11 mouse cellular contexts compared by ENCODE assay signal in genomic region chr3:53761514-53762075, GRCm38 (mm10).
DNase-seq lines count a peak whose midpoint lies in the region; ATAC-seq lines count a peak whose summit lies in the region.
"Had no signal": no experiment of that assay in that cellular context is flagged by ENCODE, and none has a peak within 500 bp of the region (broad histone marks: within the 10 kb centered on the region; RNA-seq: fewer than 3 reads in every experiment).

No protein-coding gene starts in this region.

- H3K4me2 ChIP-seq in kidney, embryonic 15.5 days, result no peak overlapping the region
- H3K4me2 ChIP-seq in hindbrain, embryonic 13.5 days, result peak overlapping the region; percentile 29
- H3K4me2 ChIP-seq in neural tube, embryonic 11.5 days (ENCODE audit: low read depth), result no peak overlapping the region

- H3K4me3 ChIP-seq in kidney, embryonic 15.5 days (replicated peaks), result no peak overlapping the region
- H3K4me3 ChIP-seq in embryonic facial prominence, embryonic 10.5 days, result no peak overlapping the region
- H3K4me3 ChIP-seq in hindbrain, embryonic 13.5 days, result no peak overlapping the region
- H3K4me3 ChIP-seq in neural tube, embryonic 11.5 days (ENCODE audit: low read depth, low read length), result no peak overlapping the region
- H3K4me3 ChIP-seq: megakaryocyte, embryonic 14.5 days had no signal

- no peaks in the 10 kb centered on the region for H3K9me3 ChIP-seq in kidney, embryonic 15.5 days (replicated peaks)
- no peaks in the 10 kb centered on the region for H3K9me3 ChIP-seq in embryonic facial prominence, embryonic 10.5 days
- no peaks in the 10 kb centered on the region for H3K9me3 ChIP-seq in hindbrain, embryonic 13.5 days
- H3K9me3 ChIP-seq in neural tube, embryonic 11.5 days (ENCODE audit: control insufficient read depth, low read length), result no peaks in the 10 kb centered on the region

- peak; percentile 9 for DNase-seq in kidney, adult 11 months
- peak; percentile 31 for DNase-seq in embryonic facial prominence, embryonic 10.5 days (ENCODE audit: low spot score)
- peak; percentile 23 for DNase-seq in neural tube, embryonic 11.5 days (ENCODE audit: low spot score)
- no peak for DNase-seq in lung, postnatal 10 days
- DNase-seq in thymus, adult 18-20 months, result no peak
- no peak for DNase-seq in c-Kit-positive CD71-positive TER-119-positive erythroid progenitor cells, embryonic 14.5 days (ENCODE audit: low spot score)
- DNase-seq: kidney, postnatal 10 days had no signal

- 79% methylated on average over 11 of the region's 11 CpGs for WGBS in kidney, embryonic 15.5 days
- WGBS in embryonic facial prominence, embryonic 10.5 days, result 42% methylated on average over 11 of the region's 11 CpGs
- WGBS in hindbrain, embryonic 13.5 days, result 11% methylated on average over 11 of the region's 11 CpGs
- 38% methylated on average over 11 of the region's 11 CpGs for WGBS in neural tube, embryonic 11.5 days

- no peaks in the 10 kb centered on the region for H3K36me3 ChIP-seq in kidney, embryonic 15.5 days
- H3K36me3 ChIP-seq in embryonic facial prominence, embryonic 10.5 days (replicated peaks), result no peaks in the 10 kb centered on the region
- no peaks in the 10 kb centered on the region for H3K36me3 ChIP-seq in hindbrain, embryonic 13.5 days
- H3K36me3 ChIP-seq in neural tube, embryonic 11.5 days (ENCODE audit: control insufficient read depth, insufficient read depth, low read length), result no peaks in the 10 kb centered on the region

- peaks cover 1% of the 10 kb centered on the region; the same call in 1 of the 2 replicates for H3K4me1 ChIP-seq in kidney, embryonic 15.5 days
- H3K4me1 ChIP-seq in embryonic facial prominence, embryonic 10.5 days, result peaks cover 10% of the 10 kb centered on the region
- H3K4me1 ChIP-seq in hindbrain, embryonic 13.5 days (replicated peaks), result peaks cover 7% of the 10 kb centered on the region
- no peaks in the 10 kb centered on the region for H3K4me1 ChIP-seq in neural tube, embryonic 11.5 days (ENCODE audit: control insufficient read depth, insufficient read depth, low read length)
- H3K4me1 ChIP-seq: megakaryocyte, embryonic 14.5 days had no signal

- ATAC-seq in kidney, embryonic 15.5 days (replicated peaks; ENCODE audit: low FRiP score), result no peak
- ATAC-seq in hindbrain, embryonic 13.5 days (ENCODE audit: low FRiP score), result peak; percentile 68; the same call in 1 of the 2 replicates
- ATAC-seq in neural tube, embryonic 11.5 days (ENCODE audit: insufficient read depth, low FRiP score, low TSS enrichment), result no peak; the same call in 1 of the 2 replicates

- H3K27ac ChIP-seq in kidney, embryonic 15.5 days, result no peak overlapping the region
- H3K27ac ChIP-seq in embryonic facial prominence, embryonic 10.5 days (replicated peaks), result peak overlapping the region; percentile 51; the same call in 1 of the 2 replicates
- H3K27ac ChIP-seq in hindbrain, embryonic 13.5 days, result no peak overlapping the region
- H3K27ac ChIP-seq in neural tube, embryonic 11.5 days (ENCODE audit: low read depth, low read length), result no peak overlapping the region
- H3K27ac ChIP-seq: stomach, postnatal 0 days had no signal

- no peaks in the 10 kb centered on the region for H3K27me3 ChIP-seq in kidney, embryonic 15.5 days
- no peaks in the 10 kb centered on the region for H3K27me3 ChIP-seq in embryonic facial prominence, embryonic 10.5 days (replicated peaks; ENCODE audit: low read depth, poor library complexity, severe bottlenecking)
- H3K27me3 ChIP-seq in hindbrain, embryonic 13.5 days, result no peaks in the 10 kb centered on the region
- no peaks in the 10 kb centered on the region for H3K27me3 ChIP-seq in neural tube, embryonic 11.5 days (ENCODE audit: control insufficient read depth, insufficient read depth, low read length)
- H3K27me3 ChIP-seq: megakaryocyte, embryonic 14.5 days had no signal

- H3K9ac ChIP-seq in kidney, embryonic 15.5 days, result no peak overlapping the region
- no peak overlapping the region for H3K9ac ChIP-seq in hindbrain, embryonic 13.5 days
- no peak overlapping the region; the same call in 1 of the 2 replicates for H3K9ac ChIP-seq in neural tube, embryonic 11.5 days (ENCODE audit: low read length)

Comparison
In these comparisons a context has a peak if more than half of its experiments do, and no peak if none do; other contexts are left out.
1. DNase-seq: peak in kidney, adult 11 months (single experiment), embryonic facial prominence, embryonic 10.5 days (single experiment) and neural tube, embryonic 11.5 days (single experiment); none in lung, postnatal 10 days (single experiment), thymus, adult 18-20 months (0 of 2) and c-Kit-positive CD71-positive TER-119-positive erythroid progenitor cells, embryonic 14.5 days (single experiment).